Mouse (Mus musculus): ENCODE results near the gene Vav2. TPM values are rescaled to one million over a fixed set of nuclear protein-coding genes. Genes with fewer than 3 reads are reported as not detected.

The Vav2 gene
- polyA plus RNA-seq (2015; fragmentation: Nextera tagmentation; extraction: Ambion mirVana): 9.0 and 9.7 TPM in 2 replicates

GRCm38 (mm10) chr2:27426855-27427457, at the start of gene Vav2:
Gene Vav2 (minus strand): TSS chr2:27427033.
- Histone ChIP-seq H3K9ac (peak within 1 kb of the TSS; percentile 84), H3K4me1 (peaks cover 44% of the 10 kb centered on the region), H3K27me3 (no peaks in the 10 kb centered on the region), H3K27ac (peak within 1 kb of the TSS; percentile 88), H3K4me2 (peak within 1 kb of the TSS; percentile 97), H3K36me3 (no peaks in the 10 kb centered on the region), H3K9me3 (no peaks in the 10 kb centered on the region), H3K4me3 (peak within 1 kb of the TSS; percentile 91)
- peak; percentile 93 for ATAC-seq (ENCODE audit: borderline replicate concordance, extremely low read depth, low FRiP score, low TSS enrichment)
- WGBS: 1% methylated on average over 58 of the region's 58 CpGs

DNA sequence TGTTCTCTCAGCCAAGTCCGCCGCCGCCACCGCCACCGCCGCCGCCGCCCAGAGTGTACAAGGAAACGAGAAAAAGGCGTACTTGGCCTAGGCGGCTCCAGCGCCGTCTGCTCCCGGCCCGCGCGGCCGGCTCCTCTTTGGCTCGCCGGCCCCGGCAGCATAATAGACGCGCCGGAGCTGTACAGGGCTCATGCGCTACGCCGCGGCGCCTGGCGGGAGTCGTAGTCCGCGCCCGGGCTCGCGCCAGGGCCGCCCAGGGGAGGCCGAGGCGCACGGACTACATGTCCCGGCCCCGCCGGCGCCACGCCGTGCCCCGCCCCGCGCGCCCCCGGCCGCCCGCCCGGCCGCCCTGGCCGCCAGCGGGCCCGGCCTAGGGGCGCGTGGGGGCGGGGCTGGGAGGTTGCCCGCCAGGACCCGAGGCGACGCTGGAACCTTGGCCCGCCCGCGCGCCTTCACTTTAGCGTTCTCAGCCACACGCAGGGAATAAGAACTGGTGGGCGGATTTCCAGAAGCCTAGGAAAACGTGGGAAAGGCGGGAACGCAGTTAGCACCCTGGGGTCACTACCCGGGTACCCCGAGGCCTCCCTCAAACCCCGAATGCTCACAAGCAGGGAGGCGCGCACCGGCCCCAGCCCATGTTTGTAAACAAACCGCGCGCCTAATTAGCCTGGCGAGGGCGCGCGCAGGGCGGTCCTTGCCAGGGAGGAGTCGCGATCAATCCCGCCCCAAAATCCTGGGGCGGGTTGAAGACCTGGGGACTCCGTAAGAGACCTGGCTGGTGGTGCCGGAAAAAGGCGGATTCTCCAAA, 48.9 kb upstream of the Vav2 start:
- H3K27ac ChIP-seq: peak overlapping the region; percentile 98
- H3K27me3 ChIP-seq: no peaks in the 10 kb centered on the region
- peak overlapping the region; percentile 72 for H3K4me2 ChIP-seq
- peak overlapping the region; percentile 91 for H3K4me3 ChIP-seq
- H3K9me3 ChIP-seq: no peaks in the 10 kb centered on the region
- WGBS: 0% methylated on average over 47 of the region's 96 CpGs
- H3K9ac ChIP-seq: peak overlapping the region; percentile 97
- ATAC-seq (ENCODE audit: borderline replicate concordance, extremely low read depth, low FRiP score, low TSS enrichment): peak; percentile 98
- peaks cover 41% of the 10 kb centered on the region for H3K4me1 ChIP-seq
- H3K36me3 ChIP-seq: no peaks in the 10 kb centered on the region

- H3K27me3 ChIP-seq: no peaks in the 10 kb centered on the region
- peaks cover 41% of the 10 kb centered on the region for H3K4me1 ChIP-seq
- peak overlapping the region; percentile 96 for H3K27ac ChIP-seq
- H3K36me3 ChIP-seq: no peaks in the 10 kb centered on the region
- under 1% methylated on average over 83 of the region's 84 CpGs for WGBS
- H3K9ac ChIP-seq: peak overlapping the region; percentile 97
- H3K4me3 ChIP-seq: peak overlapping the region; percentile 91
- ATAC-seq (ENCODE audit: borderline replicate concordance, extremely low read depth, low FRiP score, low TSS enrichment): peak; percentile 24; the same call in 1 of the 2 replicates
- peak overlapping the region; percentile 72 for H3K4me2 ChIP-seq
- no peaks in the 10 kb centered on the region for H3K9me3 ChIP-seq
Measured at GRCm38 (mm10) chr2:27474621-27475484, 48.0 kb upstream of the Vav2 start.

DNA sequence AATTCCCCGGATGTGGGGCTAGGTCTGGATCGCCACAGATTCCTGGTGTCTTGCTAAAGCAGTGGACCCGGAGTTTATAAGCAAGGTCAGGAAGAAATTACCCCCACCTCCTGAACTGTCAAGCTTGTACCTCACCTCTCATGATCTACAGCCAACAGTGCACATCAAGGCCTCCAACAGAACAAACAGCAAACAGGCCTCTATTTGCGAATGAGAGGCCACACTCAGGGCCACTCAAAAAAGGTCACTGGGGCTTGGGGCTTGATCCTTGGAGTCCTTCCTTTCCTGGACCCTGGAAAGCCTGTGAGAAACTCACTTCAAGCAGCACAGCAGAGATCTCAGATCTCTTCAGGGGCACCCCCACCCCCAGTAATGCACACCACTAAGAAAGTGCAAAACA, 47.1 kb upstream of the Vav2 start:
- Histone ChIP-seq H3K27me3 (no peaks in the 10 kb centered on the region), H3K4me2 (peak overlapping the region; percentile 72), H3K9ac (peak overlapping the region; percentile 97), H3K27ac (peak overlapping the region; percentile 96; the same call in 1 of the 2 replicates), H3K4me3 (peak overlapping the region; percentile 91), H3K36me3 (no peaks in the 10 kb centered on the region), H3K9me3 (no peaks in the 10 kb centered on the region), H3K4me1 (peaks cover 41% of the 10 kb centered on the region)
- ATAC-seq (ENCODE audit: borderline replicate concordance, extremely low read depth, low FRiP score, low TSS enrichment): no peak
- 6% methylated on average over 4 of the region's 4 CpGs for WGBS

- peak overlapping the region; percentile 91 for H3K4me3 ChIP-seq
- H3K9ac ChIP-seq: peak overlapping the region; percentile 97
- peaks cover 1% of the 10 kb centered on the region; the same call in 1 of the 2 replicates for H3K36me3 ChIP-seq
- WGBS: 54% methylated on average over 7 of the region's 7 CpGs
- H3K4me2 ChIP-seq: peak overlapping the region; percentile 72
- peaks cover 41% of the 10 kb centered on the region for H3K4me1 ChIP-seq
- H3K27me3 ChIP-seq: no peaks in the 10 kb centered on the region
- H3K27ac ChIP-seq: no peak overlapping the region
- H3K9me3 ChIP-seq: no peaks in the 10 kb centered on the region
- ATAC-seq (ENCODE audit: borderline replicate concordance, extremely low read depth, low FRiP score, low TSS enrichment): no peak
Measured at GRCm38 (mm10) chr2:27473061-27473765, 46.4 kb upstream of the Vav2 start.

DNA sequence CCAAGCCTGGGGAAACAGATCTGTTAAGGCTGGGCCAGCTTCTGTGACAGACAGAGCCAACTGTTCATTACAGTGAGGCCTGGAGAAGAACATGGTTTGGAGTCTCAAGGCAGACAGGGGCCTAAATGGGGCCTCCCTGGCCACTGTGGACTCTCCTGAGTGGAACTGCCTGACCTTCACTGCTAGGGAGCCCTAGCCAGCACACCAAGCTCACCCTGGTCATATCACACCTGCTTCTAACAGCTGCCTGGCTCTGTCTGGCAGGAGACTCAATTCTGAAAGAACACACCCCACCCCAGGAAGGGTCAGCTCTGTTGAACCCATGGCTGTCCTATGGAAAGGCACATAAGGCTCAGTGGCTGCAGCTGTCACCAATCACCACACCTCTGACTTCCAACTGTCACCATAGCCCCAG, 44.3 kb upstream of the Vav2 start:
- H3K9ac ChIP-seq: no peak overlapping the region
- H3K4me3 ChIP-seq: no peak overlapping the region
- peaks cover 11% of the 10 kb centered on the region; the same call in 1 of the 2 replicates for H3K36me3 ChIP-seq
- no peak overlapping the region for H3K27ac ChIP-seq
- peaks cover 34% of the 10 kb centered on the region for H3K4me1 ChIP-seq
- H3K27me3 ChIP-seq: no peaks in the 10 kb centered on the region
- no peaks in the 10 kb centered on the region for H3K9me3 ChIP-seq
- H3K4me2 ChIP-seq: no peak overlapping the region
- no peak for ATAC-seq (ENCODE audit: borderline replicate concordance, extremely low read depth, low FRiP score, low TSS enrichment)

DNA sequence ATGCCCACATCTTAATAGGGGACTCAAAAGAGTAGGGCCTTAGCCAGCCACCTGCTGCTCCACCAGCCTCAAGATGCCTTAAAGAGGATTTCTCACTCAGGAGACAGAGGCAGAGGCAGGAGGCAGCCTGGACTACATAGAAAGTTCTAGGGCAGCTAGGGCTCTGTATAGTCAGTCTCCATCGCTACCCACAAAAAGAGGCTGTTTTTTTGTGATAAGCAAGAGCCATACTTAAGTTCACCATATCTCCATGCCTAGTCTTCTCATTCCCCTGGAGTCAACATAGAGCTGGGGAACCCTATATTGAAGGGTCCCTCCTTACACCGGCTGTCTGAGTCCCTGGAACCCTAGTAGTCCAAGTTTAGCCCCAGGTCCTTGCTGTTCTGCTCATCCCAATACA, 43.7 kb upstream of the Vav2 start:
- Histone ChIP-seq H3K27me3 (no peaks in the 10 kb centered on the region), H3K27ac (no peak overlapping the region), H3K9me3 (no peaks in the 10 kb centered on the region), H3K9ac (no peak overlapping the region), H3K4me3 (no peak overlapping the region), H3K4me2 (no peak overlapping the region), H3K36me3 (peaks cover 12% of the 10 kb centered on the region; the same call in 1 of the 2 replicates), H3K4me1 (peaks cover 34% of the 10 kb centered on the region)
- ATAC-seq (ENCODE audit: borderline replicate concordance, extremely low read depth, low FRiP score, low TSS enrichment): no peak
- 82% methylated on average over 2 of the region's 2 CpGs for WGBS

DNA sequence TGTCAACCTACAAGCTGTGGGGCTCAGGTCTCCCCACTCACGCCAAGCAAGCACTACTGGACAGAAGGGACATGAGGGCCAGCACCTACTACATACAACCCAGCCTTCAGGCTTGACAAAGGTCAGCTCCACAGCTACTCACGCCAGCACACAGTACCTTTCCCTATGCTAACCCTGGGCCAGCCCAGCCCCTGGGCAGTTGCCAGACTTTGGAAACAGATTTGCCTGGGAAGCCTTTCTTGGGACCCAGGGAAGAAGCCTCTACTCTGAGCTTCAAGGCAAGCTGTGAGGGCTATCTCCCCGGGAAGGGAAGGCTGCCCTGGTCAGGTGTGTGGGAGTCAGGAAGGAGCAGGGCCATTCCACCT, 43.1 kb upstream of the Vav2 start:
- Histone ChIP-seq H3K4me1 (peaks cover 34% of the 10 kb centered on the region), H3K9me3 (no peaks in the 10 kb centered on the region), H3K4me3 (no peak overlapping the region), H3K27me3 (no peaks in the 10 kb centered on the region), H3K36me3 (peaks cover 12% of the 10 kb centered on the region; the same call in 1 of the 2 replicates), H3K4me2 (no peak overlapping the region), H3K9ac (no peak overlapping the region), H3K27ac (no peak overlapping the region)
- ATAC-seq (ENCODE audit: borderline replicate concordance, extremely low read depth, low FRiP score, low TSS enrichment): no peak
- 72% methylated on average over 3 of the region's 3 CpGs for WGBS

- H3K27me3 ChIP-seq: no peaks in the 10 kb centered on the region
- H3K9ac ChIP-seq: no peak overlapping the region
- H3K9me3 ChIP-seq: no peaks in the 10 kb centered on the region
- WGBS: 71% methylated on average over 4 of the region's 4 CpGs
- H3K4me1 ChIP-seq: peaks cover 34% of the 10 kb centered on the region
- no peak for ATAC-seq (ENCODE audit: borderline replicate concordance, extremely low read depth, low FRiP score, low TSS enrichment)
- H3K4me3 ChIP-seq: no peak overlapping the region
- no peak overlapping the region for H3K27ac ChIP-seq
- H3K4me2 ChIP-seq: no peak overlapping the region
- peaks cover 12% of the 10 kb centered on the region; the same call in 1 of the 2 replicates for H3K36me3 ChIP-seq
Measured at GRCm38 (mm10) chr2:27469292-27469990, 42.6 kb upstream of the Vav2 start.

- peaks cover 69% of the 10 kb centered on the region for H3K36me3 ChIP-seq
- no peak overlapping the region for H3K9ac ChIP-seq
- no peaks in the 10 kb centered on the region for H3K9me3 ChIP-seq
- H3K27me3 ChIP-seq: no peaks in the 10 kb centered on the region
- no peak overlapping the region for H3K4me3 ChIP-seq
- WGBS: 85% methylated on average over 4 of the region's 4 CpGs
- ATAC-seq (ENCODE audit: borderline replicate concordance, extremely low read depth, low FRiP score, low TSS enrichment): no peak
- H3K4me2 ChIP-seq: no peak overlapping the region
- no peak overlapping the region for H3K27ac ChIP-seq
- H3K4me1 ChIP-seq: no peaks in the 10 kb centered on the region
Measured at GRCm38 (mm10) chr2:27462901-27463300, 36.1 kb upstream of the Vav2 start.

All from lung, embryonic 15.5 days (tissue).